Mouse (Mus musculus) midbrain, embryonic 16.5 days (tissue): Measurements from ENCODE around the gene Rhox12. TPM values are rescaled to one million over a fixed set of nuclear protein-coding genes. Genes with fewer than 3 reads are reported as not detected.
A peak's percentile ranks its signal among the peaks of the same experiment; 100 is the strongest.

Source experiments
- ATAC-seq: fragments of 200-750 bp; cut with Nextera tagmentation; 2 replicates; pipeline ENCODE4 v1.8.0; 2017; ENCODE audit warnings: moderate TSS enrichment
- H3K27ac ChIP-seq: fragments of 300-500 bp; sonication (generic); 2 replicates; pipeline ENCODE4 v1.5.1; 2014; ENCODE audit warnings: mild to moderate bottlenecking, low read length, mixed read lengths
- H3K27me3 ChIP-seq: fragments of 300-500 bp; sonication (generic); 2 replicates; pipeline ENCODE4 v1.6.1; 2014; ENCODE audit warnings: low read depth, low read length, mixed read lengths; ENCODE audit not compliant: control insufficient read depth, insufficient read depth
- H3K36me3 ChIP-seq: fragments of 300-500 bp; sonication (generic); 2 replicates; pipeline ENCODE4 v1.6.1; 2014; ENCODE audit warnings: mild to moderate bottlenecking, low read length, moderate library complexity, mixed read lengths; ENCODE audit not compliant: control insufficient read depth, insufficient read depth
- H3K4me1 ChIP-seq: fragments of 300-500 bp; sonication (generic); 2 replicates; pipeline ENCODE4 v1.6.1; 2014; ENCODE audit warnings: mild to moderate bottlenecking, low read length, mixed read lengths; ENCODE audit not compliant: control insufficient read depth, insufficient read depth
- H3K4me2 ChIP-seq: fragments of 300-500 bp; sonication (generic); 2 replicates; pipeline ENCODE4 v1.6.1; 2014; ENCODE audit warnings: mild to moderate bottlenecking, low read length, mixed read lengths
- H3K4me3 ChIP-seq: fragments of 300-500 bp; sonication (generic); 2 replicates; pipeline ENCODE4 v1.5.1; 2014; ENCODE audit warnings: low read depth, mild to moderate bottlenecking, low read length, moderate library complexity, mixed read lengths
- H3K9ac ChIP-seq: fragments of 300-500 bp; sonication (generic); 2 replicates; pipeline ENCODE4 v1.6.1; 2014; ENCODE audit warnings: low read depth, low read length, mixed read lengths
- H3K9me3 ChIP-seq: fragments of 300-500 bp; sonication (generic); replicated peaks from 2 replicates; pipeline ENCODE4 v1.6.1; 2014; ENCODE audit warnings: mild to moderate bottlenecking, low read length, mixed read lengths; ENCODE audit not compliant: control insufficient read depth, poor library complexity, severe bottlenecking
- WGBS: fragments of 180-500 bp; shearing (Covaris S2); extraction: QIAGEN DNeasy Blood & Tissue Kit; methylation state at CpG from one replicate; pipeline ENCODE4 v1.1.7; 2014; 5-methylcytosine and 5-hydroxymethylcytosine counted together
- polyA plus RNA-seq: library from polyadenylated mRNA; unstranded; fragments of >200 nt; fragmentation: Nextera tagmentation; extraction: Ambion mirVana; gene quantifications from 2 replicates; pipeline ENCODE4 v1.2.1, GENCODE M21; 2015

The Rhox12 gene
- not detected in 2 replicates for polyA plus RNA-seq

DNA sequence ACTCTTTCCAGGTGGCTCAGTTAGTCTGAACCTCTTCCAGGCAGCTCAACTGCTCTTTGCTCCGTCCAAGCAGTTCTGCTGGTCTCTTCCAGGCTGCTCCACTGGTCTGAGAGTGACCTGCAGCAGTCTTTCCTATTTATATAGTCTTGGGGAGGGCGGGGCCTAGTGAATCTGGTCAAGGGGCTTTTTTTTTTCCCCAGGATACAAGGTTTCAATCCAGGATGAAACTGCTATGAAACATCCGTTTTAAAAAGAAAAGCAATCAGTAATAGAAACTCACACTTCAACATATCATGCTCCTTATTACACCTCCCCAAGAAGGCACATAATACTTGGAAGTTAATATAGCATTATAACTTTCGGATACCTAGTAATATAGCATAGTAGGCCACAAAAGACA lies at the start of gene Rhox12:
TSS of gene Rhox12 (minus strand) at position 101 of the 400 bp plus-strand sequence.
- ATAC-seq, result no peak
- Histone ChIP-seq H3K4me3 (no peak within 1 kb of the TSS), H3K27ac (no peak within 1 kb of the TSS), H3K36me3 (no peaks in the 10 kb centered on the region), H3K4me2 (no peak within 1 kb of the TSS), H3K9me3 (no peaks in the 10 kb centered on the region), H3K9ac (no peak within 1 kb of the TSS), H3K4me1 (no peaks in the 10 kb centered on the region), H3K27me3 (no peaks in the 10 kb centered on the region)
- WGBS, result 73% methylated on average over 4 of the region's 4 CpGs

- Histone ChIP-seq H3K36me3 (no peaks in the 10 kb centered on the region), H3K27me3 (no peaks in the 10 kb centered on the region), H3K9ac (no peak overlapping the region), H3K4me3 (no peak overlapping the region), H3K4me2 (no peak overlapping the region), H3K9me3 (no peaks in the 10 kb centered on the region), H3K27ac (no peak overlapping the region), H3K4me1 (no peaks in the 10 kb centered on the region)
- WGBS, result 58% methylated on average over 1 of the region's 1 CpGs
- ATAC-seq, result no peak
These were observed 48.4 kb upstream of the Rhox12 start for GRCm38 (mm10) chrX:38159097-38159496.

- H3K27ac ChIP-seq, result no peak overlapping the region
- no peak overlapping the region for H3K4me2 ChIP-seq
- no peak overlapping the region for H3K4me3 ChIP-seq
- 87% methylated on average over 33 of the region's 34 CpGs for WGBS
- no peaks in the 10 kb centered on the region for H3K27me3 ChIP-seq
- peaks cover 14% of the 10 kb centered on the region; the same call in 1 of the 2 replicates for H3K9me3 ChIP-seq
- no peak overlapping the region for H3K9ac ChIP-seq
- H3K36me3 ChIP-seq, result no peaks in the 10 kb centered on the region
- no peaks in the 10 kb centered on the region for H3K4me1 ChIP-seq
- ATAC-seq, result no peak
These were observed 10.8 kb upstream of the Rhox12 start for GRCm38 (mm10) chrX:38121478-38121877.

GRCm38 (mm10) chrX:38120982-38121381 lies 10.3 kb upstream of the Rhox12 start, which contains the start of gene Rhox13:
TSS of gene Rhox13 (plus strand) at chrX:38121219.
- H3K9me3 ChIP-seq, result peaks cover 14% of the 10 kb centered on the region; the same call in 1 of the 2 replicates
- H3K36me3 ChIP-seq, result no peaks in the 10 kb centered on the region
- ATAC-seq, result no peak
- H3K4me3 ChIP-seq, result no peak within 1 kb of the TSS
- H3K4me1 ChIP-seq, result no peaks in the 10 kb centered on the region
- WGBS, result 98% methylated on average over 20 of the region's 20 CpGs
- no peak within 1 kb of the TSS for H3K9ac ChIP-seq
- no peak within 1 kb of the TSS for H3K4me2 ChIP-seq
- no peak within 1 kb of the TSS for H3K27ac ChIP-seq
- no peaks in the 10 kb centered on the region for H3K27me3 ChIP-seq

GRCm38 (mm10) chrX:38085041-38085440 lies 25.7 kb downstream of the Rhox12 start, which contains the start of gene Rhox11:
TSS of gene Rhox11 (minus strand) at chrX:38085141.
- Histone ChIP-seq H3K9me3 (no peaks in the 10 kb centered on the region), H3K9ac (no peak within 1 kb of the TSS), H3K4me2 (no peak within 1 kb of the TSS), H3K36me3 (no peaks in the 10 kb centered on the region), H3K27ac (no peak within 1 kb of the TSS), H3K4me1 (no peaks in the 10 kb centered on the region), H3K4me3 (no peak within 1 kb of the TSS), H3K27me3 (no peaks in the 10 kb centered on the region)
- WGBS, result 86% methylated on average over 9 of the region's 9 CpGs
- ATAC-seq, result no peak

DNA sequence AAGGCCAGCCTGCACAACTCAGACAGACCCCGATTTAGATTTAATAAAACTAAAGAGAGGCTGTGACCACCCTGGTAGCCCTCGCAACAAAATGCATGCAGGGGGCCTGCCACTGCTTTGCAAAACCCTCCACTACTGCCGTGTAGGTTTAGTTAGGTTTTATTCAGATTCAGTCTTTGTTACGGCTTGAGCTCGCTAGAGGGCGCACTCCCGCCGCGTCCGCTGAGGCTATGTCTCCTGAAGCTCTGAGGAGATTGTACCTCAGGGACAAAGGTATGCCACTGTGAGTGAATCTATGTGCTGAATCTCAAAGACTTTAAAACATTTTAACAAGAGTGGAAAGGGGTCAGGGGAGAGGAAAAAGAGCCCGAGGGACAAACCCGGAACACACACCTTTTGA lies 26.5 kb downstream of the Rhox12 start:
- 20% methylated on average over 12 of the region's 12 CpGs for WGBS
- Histone ChIP-seq H3K9me3 (no peaks in the 10 kb centered on the region), H3K4me1 (no peaks in the 10 kb centered on the region), H3K4me2 (no peak overlapping the region), H3K27ac (no peak overlapping the region), H3K27me3 (no peaks in the 10 kb centered on the region), H3K4me3 (no peak overlapping the region), H3K9ac (no peak overlapping the region), H3K36me3 (no peaks in the 10 kb centered on the region)
- ATAC-seq, result peak; percentile 48; the same call in 1 of the 2 replicates

DNA sequence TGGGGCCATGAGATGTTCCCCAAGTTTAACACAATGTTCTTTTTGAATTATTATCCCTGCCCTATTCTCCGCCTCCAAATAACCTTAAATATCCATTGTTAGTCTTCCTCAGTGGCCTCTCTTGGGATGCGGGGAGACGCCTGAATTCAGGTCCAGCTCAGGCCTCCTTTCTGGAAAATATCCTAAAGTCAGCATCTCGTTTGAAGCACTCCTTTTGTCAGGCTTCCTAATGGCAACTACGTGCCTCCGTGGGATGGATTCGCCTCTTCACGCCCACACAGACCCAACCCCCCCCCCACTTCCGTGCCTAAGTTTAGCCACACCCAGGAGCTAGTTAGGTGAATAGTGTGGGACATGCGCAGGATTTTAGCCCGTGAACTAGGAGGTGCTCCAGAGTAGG lies 44.5 kb downstream of the Rhox12 start, which contains the start of gene Rhox10:
TSS of gene Rhox10 (plus strand) at position 301 of the 400 bp plus-strand sequence.
- Histone ChIP-seq H3K36me3 (no peaks in the 10 kb centered on the region), H3K9ac (no peak within 1 kb of the TSS), H3K27me3 (no peaks in the 10 kb centered on the region), H3K4me2 (no peak within 1 kb of the TSS), H3K4me3 (no peak within 1 kb of the TSS), H3K4me1 (no peaks in the 10 kb centered on the region), H3K27ac (no peak within 1 kb of the TSS), H3K9me3 (no peaks in the 10 kb centered on the region)
- ATAC-seq, result no peak
- WGBS, result 93% methylated on average over 11 of the region's 11 CpGs

- H3K27me3 ChIP-seq, result no peaks in the 10 kb centered on the region
- H3K4me3 ChIP-seq, result no peak overlapping the region
- H3K4me2 ChIP-seq, result no peak overlapping the region
- H3K9me3 ChIP-seq, result no peaks in the 10 kb centered on the region
- H3K4me1 ChIP-seq, result no peaks in the 10 kb centered on the region
- no peak overlapping the region for H3K9ac ChIP-seq
- no peak overlapping the region for H3K27ac ChIP-seq
- H3K36me3 ChIP-seq, result no peaks in the 10 kb centered on the region
- 0% methylated on average over 1 of the region's 1 CpGs for WGBS
- ATAC-seq, result no peak
These were observed 49.2 kb downstream of the Rhox12 start for GRCm38 (mm10) chrX:38061544-38061943.
